Comparison of ENCODE assay signal across 8 mouse cellular contexts in genomic region chr3:69373544-69374306, GRCm38 (mm10). TPM values are rescaled to one million over a fixed set of nuclear protein-coding genes. Genes with fewer than 3 reads are reported as not detected.
A peak's percentile ranks its signal among the peaks of the same experiment; 100 is the strongest.
DNase-seq lines count a peak whose midpoint lies in the region; ATAC-seq and TF ChIP-seq lines count a peak whose summit lies in the region.

No protein-coding gene starts in this region.

- DNase-seq in lung, postnatal 36 days: peak; percentile 31
- DNase-seq in lung, postnatal 14 days: no peak
- DNase-seq in left cerebral cortex, adult 18-20 months (ENCODE audit: low spot score in 2 of 2): peak; percentile 74 to 80
- peak; percentile 88 for DNase-seq in right cerebral cortex, postnatal 10 days (ENCODE audit: low spot score in 2 of 2)
- DNase-seq in cerebellum, adult 11-12 months: no peak
- DNase-seq in heart, adult 2 months: no peak
- DNase-seq in embryo, embryonic 11 days: no peak

- no peak overlapping the region for H3K27ac ChIP-seq in heart, adult 2 months

- no peaks in the 10 kb centered on the region for H3K27me3 ChIP-seq in heart, adult 2 months (ENCODE audit: control insufficient read depth, insufficient read depth, low read length)

- H3K36me3 ChIP-seq in heart, adult 2 months (ENCODE audit: control insufficient read depth, insufficient read depth, low read length): no peaks in the 10 kb centered on the region

- 76% methylated on average over 10 of the region's 10 CpGs for WGBS in heart, adult 2 months

- no peak for TF ChIP-seq EP300 in heart, adult 2 months (IDR thresholded peaks at IDR 0.05; ENCODE audit: insufficient read depth, low read depth, low read length)

- TF ChIP-seq POLR2A in heart, adult 2 months (IDR thresholded peaks at IDR 0.05; ENCODE audit: insufficient read depth, low read depth, low read length): no peak

- H3K4me1 ChIP-seq in heart, adult 2 months (ENCODE audit: control insufficient read depth, insufficient read depth, low read length): no peaks in the 10 kb centered on the region; the same call in 1 of the 2 replicates

- no peak overlapping the region for H3K9ac ChIP-seq in heart, adult 2 months (ENCODE audit: low read depth, low read length)

- TF ChIP-seq CTCF in heart, adult 2 months (IDR thresholded peaks at IDR 0.05): no peak

- ATAC-seq in common myeloid progenitor, adult 5-6 weeks (replicated peaks; ENCODE audit: low read depth, poor library complexity, severe bottlenecking): peak; percentile 98

- intact Hi-C loops in heart, adult 2 months (cut with DNase I): no loop called here

- H3K79me2 ChIP-seq in heart, adult 2 months (replicated peaks; ENCODE audit: control insufficient read depth, insufficient read depth, low read length): no peaks in the 10 kb centered on the region

- no peak overlapping the region for H3K4me3 ChIP-seq in heart, adult 2 months

RNA-seq across cellular contexts. Expression of gene Ppm1l, which starts 57.1 kb away (rescaled TPM):
- 6.1 and 6.6 TPM in 2 replicates for total RNA-seq in common myeloid progenitor, adult 5-6 weeks (2017)
- 10 to 100 TPM; 77.3 to 84.5 TPM for total RNA-seq in left cerebral cortex, adult 18-20 months (2021)
- 10 to 100 TPM; 24.1 to 31.3 TPM for total RNA-seq in heart, adult 2 months (2021)
- polyA plus RNA-seq in heart, adult 2 months (2012; rRNA removed): 7.6 and 14.2 TPM in 2 replicates

Comparison
In these comparisons a context has a peak if more than half of its experiments do, and no peak if none do; other contexts are left out.
1. DNase-seq: peak in lung, postnatal 36 days (single experiment), left cerebral cortex, adult 18-20 months (2 of 2) and right cerebral cortex, postnatal 10 days (2 of 2); none in lung, postnatal 14 days (single experiment), cerebellum, adult 11-12 months (single experiment), heart, adult 2 months (0 of 2) and embryo, embryonic 11 days (single experiment).